Mouse (Mus musculus) neural tube, embryonic 11.5 days (tissue): ENCODE data around the gene Ppara. TPM values are rescaled to one million over a fixed set of nuclear protein-coding genes. Genes with fewer than 3 reads are reported as not detected.

Experiments used
- microRNA counts: library from miRNA; unstranded; fragments of <30 nt; microRNA quantifications from one replicate; lab custom pipeline; 2015
- microRNA-seq: library from miRNA; unstranded; fragments of <30 nt; microRNA quantifications from one replicate; pipeline ENCODE4, GENCODE M21; 2016
- polyA plus RNA-seq: library from polyadenylated mRNA; unstranded; fragments of >200 nt; fragmentation: Nextera tagmentation; extraction: Ambion mirVana; gene quantifications from 2 replicates; pipeline ENCODE4 v1.2.1, GENCODE M21; 2014

Ppara gene
- polyA plus RNA-seq, 1 experiment from 2014 or later = 0.25 TPM

MicroRNAs encoded within 50 kb of the gene (microRNA counts, 519-probe panel; counts per million panel counts)
- 4,086 counts per million, percentile 76 among the panel's probes with 10 or more counts for microRNA mmu-let-7b (lab: Ali Mortazavi, UCI)
- microRNA mmu-let-7c (lab: Ali Mortazavi, UCI) = 6,098 counts per million, percentile 96 among the panel's probes with 10 or more counts

Small RNA genes lying within 50 kb of the gene (microRNA-seq; reads per million reads assigned to microRNA genes)
- 148 reads per million, percentile 56 among the genes with 10 or more reads in this experiment for gene Mirlet7b
- gene Mirlet7c-2 = 18.0 reads per million, percentile 28 among the genes with 10 or more reads in this experiment

Other genes with a start within 250 kb of the Ppara start
- not detected in 2 replicates for gene 7530416G11Rik, start 231.8 kb upstream of the Ppara start, polyA plus RNA-seq
- 81.7 and 85.1 TPM in 2 replicates for gene Wnt7b, start 152.5 kb upstream of the Ppara start, polyA plus RNA-seq
- gene Cdpf1, start 76.7 kb downstream of the Ppara start, polyA plus RNA-seq = 23.0 and 25.8 TPM in 2 replicates
- 0.03 and 0.09 TPM in 2 replicates for gene Pkdrej, start 86.8 kb downstream of the Ppara start, polyA plus RNA-seq
- 2.9 and 3.9 TPM in 2 replicates for gene Ttc38, start 97.3 kb downstream of the Ppara start, polyA plus RNA-seq
- gene Gtse1, start 124.8 kb downstream of the Ppara start, polyA plus RNA-seq = 37.1 and 40.3 TPM in 2 replicates
- 32.4 and 34.0 TPM in 2 replicates for gene Trmu, start 144.3 kb downstream of the Ppara start, polyA plus RNA-seq